Mouse (Mus musculus): ENCODE results near the gene Asf1b. TPM values are rescaled to one million over a fixed set of nuclear protein-coding genes. Genes with fewer than 3 reads are reported as not detected.
A peak's percentile ranks its signal among the peaks of the same experiment; 100 is the strongest.
"Not testable (repeated sequence)": the region's sequence is repeated elsewhere in the genome, so short reads cannot be mapped to it uniquely, and the experiment has no call there.

The Asf1b gene
- polyA plus RNA-seq, 1 experiment from 2014 or later = 83.0 TPM

GRCm38 (mm10) chr8:83983222-83983621 is 27.9 kb downstream of the Asf1b start:
- H3K36me3 ChIP-seq (replicated peaks; ENCODE audit: control insufficient read depth, insufficient read depth, low read depth, low read length) = peaks cover 15% of the 10 kb centered on the region
- not testable (repeated sequence) for H3K4me3 ChIP-seq (ENCODE audit: low read depth, low read length); ATAC-seq (replicated peaks; ENCODE audit: insufficient number of reproducible peaks, low FRiP score, low TSS enrichment, low read depth); DNase-seq (ENCODE audit: low spot score); H3K27me3 ChIP-seq (ENCODE audit: control insufficient read depth, insufficient read depth, low read length); H3K27ac ChIP-seq (replicated peaks; ENCODE audit: low read depth, low read length); H3K9me3 ChIP-seq (replicated peaks; ENCODE audit: control insufficient read depth, low read length); H3K9ac ChIP-seq (replicated peaks; ENCODE audit: low read length); H3K4me2 ChIP-seq (ENCODE audit: low read depth, low read length); H3K4me1 ChIP-seq (ENCODE audit: control insufficient read depth, insufficient read depth, low read length)
- 99% methylated on average over 2 of the region's 2 CpGs for WGBS

DNA sequence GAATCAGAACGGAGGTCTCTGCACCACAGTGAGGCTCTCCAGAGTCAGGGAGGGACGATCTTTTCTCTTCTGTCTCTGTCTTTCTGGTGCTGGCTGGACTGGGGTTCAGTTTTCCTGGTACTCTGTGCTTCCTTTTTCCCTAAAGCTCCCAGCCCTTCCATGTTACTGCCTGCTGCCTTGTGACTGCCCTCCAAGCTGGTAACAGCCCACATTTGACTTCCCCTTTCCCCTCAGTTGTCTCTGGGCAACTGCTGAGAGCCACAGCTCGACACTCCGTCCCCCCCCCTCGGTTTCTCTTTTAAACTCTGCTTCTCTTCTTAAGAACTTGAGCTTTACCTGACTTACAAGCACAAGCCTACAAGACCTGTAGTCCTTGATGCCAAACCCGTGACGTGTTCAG is 33.9 kb downstream of the Asf1b start:
- Histone ChIP-seq H3K27ac (replicated peaks; ENCODE audit: low read depth, low read length) (no peak overlapping the region), H3K4me3 (ENCODE audit: low read depth, low read length) (no peak overlapping the region), H3K27me3 (ENCODE audit: control insufficient read depth, insufficient read depth, low read length) (no peaks in the 10 kb centered on the region), H3K9ac (replicated peaks; ENCODE audit: low read length) (no peak overlapping the region), H3K4me1 (ENCODE audit: control insufficient read depth, insufficient read depth, low read length) (no peaks in the 10 kb centered on the region), H3K9me3 (replicated peaks; ENCODE audit: control insufficient read depth, low read length) (no peaks in the 10 kb centered on the region), H3K4me2 (ENCODE audit: low read depth, low read length) (no peak overlapping the region), H3K36me3 (replicated peaks; ENCODE audit: control insufficient read depth, insufficient read depth, low read depth, low read length) (peaks cover 13% of the 10 kb centered on the region)
- no peak for DNase-seq (ENCODE audit: low spot score)
- no peak for ATAC-seq (replicated peaks; ENCODE audit: insufficient number of reproducible peaks, low FRiP score, low TSS enrichment, low read depth)
- 90% methylated on average over 7 of the region's 7 CpGs for WGBS

DNA sequence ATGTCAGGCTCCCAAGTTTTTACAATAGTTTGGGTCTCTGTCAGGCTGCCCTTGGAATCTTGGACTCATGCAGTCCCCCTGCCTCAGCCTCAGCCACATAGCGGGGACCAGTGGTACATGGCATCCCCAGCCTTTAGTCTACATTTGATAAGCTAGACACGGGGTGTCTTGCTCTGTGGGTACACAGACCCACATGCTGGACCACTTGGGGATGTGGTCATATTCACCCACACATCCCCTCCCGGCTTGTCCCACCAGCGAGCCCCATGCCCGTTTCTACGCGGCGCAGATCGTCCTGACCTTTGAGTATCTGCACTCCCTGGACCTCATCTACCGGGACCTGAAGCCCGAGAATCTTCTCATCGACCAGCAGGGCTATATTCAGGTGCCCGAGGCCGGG is 34.9 kb downstream of the Asf1b start:
- Histone ChIP-seq H3K36me3 (replicated peaks; ENCODE audit: control insufficient read depth, insufficient read depth, low read depth, low read length) (peaks cover 13% of the 10 kb centered on the region), H3K9me3 (replicated peaks; ENCODE audit: control insufficient read depth, low read length) (no peaks in the 10 kb centered on the region)
- 95% methylated on average over 14 of the region's 14 CpGs for WGBS

GRCm38 (mm10) chr8:83992488-83992887 is 37.2 kb downstream of the Asf1b start:
- ATAC-seq (replicated peaks; ENCODE audit: insufficient number of reproducible peaks, low FRiP score, low TSS enrichment, low read depth) (no peak), DNase-seq (ENCODE audit: low spot score) (no peak)
- Histone ChIP-seq H3K36me3 (replicated peaks; ENCODE audit: control insufficient read depth, insufficient read depth, low read depth, low read length) (peaks cover 3% of the 10 kb centered on the region), H3K27ac (replicated peaks; ENCODE audit: low read depth, low read length) (no peak overlapping the region), H3K4me1 (ENCODE audit: control insufficient read depth, insufficient read depth, low read length) (no peaks in the 10 kb centered on the region; the same call in 1 of the 2 replicates), H3K4me2 (ENCODE audit: low read depth, low read length) (no peak overlapping the region), H3K27me3 (ENCODE audit: control insufficient read depth, insufficient read depth, low read length) (no peaks in the 10 kb centered on the region), H3K9ac (replicated peaks; ENCODE audit: low read length) (no peak overlapping the region), H3K4me3 (ENCODE audit: low read depth, low read length) (no peak overlapping the region), H3K9me3 (replicated peaks; ENCODE audit: control insufficient read depth, low read length) (no peaks in the 10 kb centered on the region)
- WGBS = 82% methylated on average over 2 of the region's 2 CpGs

More for the DNA sequence above, 34.9 kb downstream of the Asf1b start:
- H3K4me2 ChIP-seq (ENCODE audit: low read depth, low read length) = no peak overlapping the region
- H3K4me3 ChIP-seq (ENCODE audit: low read depth, low read length) = no peak overlapping the region
- no peaks in the 10 kb centered on the region for H3K27me3 ChIP-seq (ENCODE audit: control insufficient read depth, insufficient read depth, low read length)
- no peaks in the 10 kb centered on the region for H3K4me1 ChIP-seq (ENCODE audit: control insufficient read depth, insufficient read depth, low read length)
- ATAC-seq (replicated peaks; ENCODE audit: insufficient number of reproducible peaks, low FRiP score, low TSS enrichment, low read depth) (no peak), DNase-seq (ENCODE audit: low spot score) (no peak)
- H3K27ac ChIP-seq (replicated peaks; ENCODE audit: low read depth, low read length) = no peak overlapping the region
- no peak overlapping the region for H3K9ac ChIP-seq (replicated peaks; ENCODE audit: low read length)

GRCm38 (mm10) chr8:83994030-83994429 is 38.7 kb downstream of the Asf1b start:
- Histone ChIP-seq H3K4me2 (ENCODE audit: low read depth, low read length) (no peak overlapping the region), H3K9me3 (replicated peaks; ENCODE audit: control insufficient read depth, low read length) (no peaks in the 10 kb centered on the region), H3K4me3 (ENCODE audit: low read depth, low read length) (no peak overlapping the region), H3K27ac (replicated peaks; ENCODE audit: low read depth, low read length) (no peak overlapping the region), H3K4me1 (ENCODE audit: control insufficient read depth, insufficient read depth, low read length) (peaks cover 2% of the 10 kb centered on the region), H3K36me3 (replicated peaks; ENCODE audit: control insufficient read depth, insufficient read depth, low read depth, low read length) (peaks cover 3% of the 10 kb centered on the region), H3K27me3 (ENCODE audit: control insufficient read depth, insufficient read depth, low read length) (no peaks in the 10 kb centered on the region), H3K9ac (replicated peaks; ENCODE audit: low read length) (no peak overlapping the region)
- no peak for ATAC-seq (replicated peaks; ENCODE audit: insufficient number of reproducible peaks, low FRiP score, low TSS enrichment, low read depth)
- no peak for DNase-seq (ENCODE audit: low spot score)
- WGBS = 80% methylated on average over 3 of the region's 3 CpGs

DNA sequence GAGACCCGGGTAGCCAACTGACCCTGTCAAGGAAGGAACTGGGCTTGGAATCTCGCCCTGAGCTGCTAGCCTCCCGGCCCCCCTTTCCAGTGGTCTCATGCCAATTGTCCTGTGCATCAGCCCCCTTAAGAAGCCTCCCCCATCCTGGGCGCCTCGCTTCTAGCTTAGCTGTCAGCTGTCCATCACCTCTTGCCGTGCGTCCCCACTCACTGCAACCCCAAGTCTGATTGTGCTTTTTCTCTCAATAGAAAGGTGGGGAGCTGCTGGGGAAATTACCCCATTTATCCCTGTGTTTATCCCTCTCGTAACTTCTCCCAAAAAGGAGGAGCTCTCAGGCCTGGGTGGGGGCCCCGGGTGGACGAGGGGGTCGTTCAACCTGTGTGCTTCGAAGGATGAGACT is 40.7 kb downstream of the Asf1b start:
- H3K9me3 ChIP-seq (replicated peaks; ENCODE audit: control insufficient read depth, low read length) = no peaks in the 10 kb centered on the region
- peaks cover 3% of the 10 kb centered on the region for H3K36me3 ChIP-seq (replicated peaks; ENCODE audit: control insufficient read depth, insufficient read depth, low read depth, low read length)
- peaks cover 6% of the 10 kb centered on the region for H3K4me1 ChIP-seq (ENCODE audit: control insufficient read depth, insufficient read depth, low read length)
- no peak for DNase-seq (ENCODE audit: low spot score)
- H3K27me3 ChIP-seq (ENCODE audit: control insufficient read depth, insufficient read depth, low read length) = no peaks in the 10 kb centered on the region
- H3K4me3 ChIP-seq (ENCODE audit: low read depth, low read length) = peak overlapping the region; percentile 84
- 11% methylated on average over 12 of the region's 12 CpGs for WGBS
- peak overlapping the region; percentile 97; the same call in 1 of the 2 replicates for H3K27ac ChIP-seq (replicated peaks; ENCODE audit: low read depth, low read length)
- ATAC-seq (replicated peaks; ENCODE audit: insufficient number of reproducible peaks, low FRiP score, low TSS enrichment, low read depth) = no peak
- peak overlapping the region; percentile 91 for H3K9ac ChIP-seq (replicated peaks; ENCODE audit: low read length)
- H3K4me2 ChIP-seq (ENCODE audit: low read depth, low read length) = peak overlapping the region; percentile 90

DNA sequence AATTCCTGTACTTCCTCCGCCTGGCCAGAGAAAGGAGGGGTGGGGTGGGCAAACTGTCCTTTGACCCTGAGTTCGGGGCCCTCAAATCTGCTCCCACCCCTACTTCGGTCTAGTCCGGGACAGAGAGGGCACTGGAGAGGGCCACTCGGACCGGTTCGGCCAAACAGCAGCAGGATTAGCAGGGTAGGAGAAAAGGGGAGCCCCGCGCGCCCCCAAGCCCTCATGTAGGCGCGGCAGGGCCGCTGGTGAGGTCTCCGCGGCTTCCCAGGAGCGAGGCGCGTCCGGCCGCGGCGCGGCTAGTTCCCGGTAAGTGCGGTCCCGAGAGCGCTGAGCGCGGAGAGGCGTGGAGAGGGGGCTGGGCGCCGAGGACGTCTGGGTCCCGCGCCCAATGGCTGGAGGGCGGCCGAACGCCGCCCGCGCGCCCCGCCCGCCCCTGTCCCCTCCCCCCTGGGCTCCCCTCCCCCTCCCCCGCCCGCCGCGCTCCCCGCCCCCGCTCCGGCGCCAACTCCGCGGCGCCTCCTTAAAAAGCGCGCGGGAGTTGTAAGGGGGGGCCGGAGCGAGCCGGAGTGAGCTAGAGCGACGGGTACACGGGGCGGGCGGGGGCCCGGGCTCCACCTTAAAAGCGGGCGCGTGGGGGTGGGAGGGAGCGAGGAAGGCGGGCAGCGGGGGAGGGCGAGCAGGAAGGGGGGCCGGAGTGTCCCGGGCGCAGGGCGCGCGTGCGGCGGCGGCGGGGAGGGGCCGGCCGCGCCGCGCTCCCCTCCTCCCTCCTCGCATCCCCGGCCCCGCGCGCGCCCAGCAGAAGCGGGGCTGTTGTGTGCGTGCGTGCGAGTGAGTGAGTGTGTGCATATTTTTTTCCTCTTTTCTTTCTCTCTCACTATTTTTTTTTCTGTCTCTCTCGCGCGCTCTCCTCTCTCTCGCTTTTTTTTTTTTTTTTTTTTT is 41.5 kb downstream of the Asf1b start:
- ATAC-seq (replicated peaks; ENCODE audit: insufficient number of reproducible peaks, low FRiP score, low TSS enrichment, low read depth) (peak; percentile 84), DNase-seq (ENCODE audit: low spot score) (peak; percentile 90)
- H3K27ac ChIP-seq (replicated peaks; ENCODE audit: low read depth, low read length) = peak overlapping the region; percentile 97
- H3K4me1 ChIP-seq (ENCODE audit: control insufficient read depth, insufficient read depth, low read length) = peaks cover 6% of the 10 kb centered on the region
- H3K9me3 ChIP-seq (replicated peaks; ENCODE audit: control insufficient read depth, low read length) = no peaks in the 10 kb centered on the region
- under 1% methylated on average over 50 of the region's 103 CpGs for WGBS
- no peaks in the 10 kb centered on the region for H3K27me3 ChIP-seq (ENCODE audit: control insufficient read depth, insufficient read depth, low read length)
- peak overlapping the region; percentile 90 for H3K4me2 ChIP-seq (ENCODE audit: low read depth, low read length)
- peak overlapping the region; percentile 84 for H3K4me3 ChIP-seq (ENCODE audit: low read depth, low read length)
- peak overlapping the region; percentile 91 for H3K9ac ChIP-seq (replicated peaks; ENCODE audit: low read length)
- H3K36me3 ChIP-seq (replicated peaks; ENCODE audit: control insufficient read depth, insufficient read depth, low read depth, low read length) = no peaks in the 10 kb centered on the region; the same call in 1 of the 2 replicates

DNA sequence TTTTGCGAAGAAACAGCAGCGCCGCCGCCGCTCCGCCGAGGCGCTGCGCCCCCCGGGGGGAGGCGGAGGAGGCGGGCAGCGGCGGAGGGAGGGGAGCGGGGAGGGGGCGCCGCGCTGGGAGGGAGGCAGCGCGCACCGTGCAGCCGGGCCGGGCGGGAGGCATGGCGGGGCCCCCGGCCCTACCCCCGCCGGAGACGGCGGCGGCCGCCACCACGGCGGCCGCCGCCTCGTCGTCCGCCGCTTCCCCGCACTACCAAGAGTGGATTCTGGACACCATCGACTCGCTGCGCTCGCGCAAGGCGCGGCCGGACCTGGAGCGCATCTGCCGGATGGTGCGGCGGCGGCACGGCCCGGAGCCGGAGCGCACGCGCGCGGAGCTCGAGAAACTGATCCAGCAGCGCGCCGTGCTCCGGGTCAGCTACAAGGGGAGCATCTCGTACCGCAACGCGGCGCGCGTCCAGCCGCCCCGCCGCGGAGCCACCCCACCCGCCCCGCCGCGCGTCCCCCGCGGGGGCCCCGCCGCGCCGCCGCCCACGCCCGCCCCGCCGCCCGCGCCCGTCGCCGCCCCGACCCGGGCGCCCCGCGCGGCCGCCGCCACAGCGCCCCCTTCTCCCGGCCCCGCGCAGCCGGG is 42.3 kb downstream of the Asf1b start, which contains the start of gene Samd1:
Samd1 (plus strand) TSS at position 162 of the 631 bp plus-strand sequence.
- Histone ChIP-seq H3K4me2 (ENCODE audit: low read depth, low read length) (peak within 1 kb of the TSS; percentile 90), H3K9ac (replicated peaks; ENCODE audit: low read length) (peak within 1 kb of the TSS; percentile 91), H3K27me3 (ENCODE audit: control insufficient read depth, insufficient read depth, low read length) (no peaks in the 10 kb centered on the region; the same call in 1 of the 2 replicates), H3K27ac (replicated peaks; ENCODE audit: low read depth, low read length) (peak within 1 kb of the TSS; percentile 97), H3K4me3 (ENCODE audit: low read depth, low read length) (peak within 1 kb of the TSS; percentile 84), H3K36me3 (replicated peaks; ENCODE audit: control insufficient read depth, insufficient read depth, low read depth, low read length) (no peaks in the 10 kb centered on the region; the same call in 1 of the 2 replicates), H3K9me3 (replicated peaks; ENCODE audit: control insufficient read depth, low read length) (no peaks in the 10 kb centered on the region), H3K4me1 (ENCODE audit: control insufficient read depth, insufficient read depth, low read length) (peaks cover 6% of the 10 kb centered on the region)
- ATAC-seq (replicated peaks; ENCODE audit: insufficient number of reproducible peaks, low FRiP score, low TSS enrichment, low read depth) = no peak
- peak; percentile 60 for DNase-seq (ENCODE audit: low spot score)
- 0% methylated on average over 38 of the region's 112 CpGs for WGBS

Measured in embryonic facial prominence, embryonic 11.5 days (tissue).